Mouse (Mus musculus) left cerebral cortex, postnatal 10 days (tissue): ENCODE data around the gene Prc1. TPM values are rescaled to one million over a fixed set of nuclear protein-coding genes. Genes with fewer than 3 reads are reported as not detected.

Experiments used
- DNase-seq, 2 experiments: peaks; one replicate each; pipeline ENCODE4 v3.0.0; 2021 to 2022; ENCODE audit warnings: low spot score in 2 of 2, mixed read lengths in 1 of 2; ENCODE audit errors: extremely low spot score in 1 of 2
- intact Hi-C: fragments of 180-260 bp; cut with DNase I; formaldehyde crosslinking; loops from one replicate; pipeline ENCODE4 v1.15.1; 2025
- total RNA-seq, 2 experiments: library from RNA; stranded (reverse); gene quantifications; 2 replicates each; pipeline ENCODE4 v1.2.3; 2021

The Prc1 gene
- total RNA-seq, 2 experiments from 2014 or later: 5.1 to 8.8 TPM

DNA sequence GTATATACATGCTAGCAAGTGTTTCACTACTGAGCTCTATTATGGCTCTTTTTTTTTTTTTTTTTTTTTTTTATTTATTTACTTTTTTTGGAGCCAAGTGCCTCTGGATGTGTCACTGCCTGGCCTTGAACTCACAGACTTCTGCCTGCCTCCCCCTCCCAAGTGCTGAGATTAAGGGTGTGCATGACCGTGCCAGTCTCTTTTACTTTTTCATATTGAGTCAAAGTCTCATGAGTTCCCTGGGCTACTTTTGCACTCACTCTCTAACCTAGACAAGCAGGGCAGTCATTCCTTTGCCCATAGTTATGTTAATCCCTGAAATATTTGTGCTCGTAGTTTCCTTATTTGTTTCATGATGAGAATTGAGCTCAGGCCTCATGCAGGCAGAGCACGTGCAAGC, 12.6 kb upstream of the Prc1 start:
- no peak for DNase-seq

GRCm38 (mm10) chr7:80283226-80283918, 10.9 kb upstream of the Prc1 start:
- no peak for DNase-seq
- intact Hi-C loops: no loop called here

More for the DNA sequence above, 12.6 kb upstream of the Prc1 start:
- intact Hi-C loops: no loop called here

- DNase-seq: no peak
- intact Hi-C loops: no loop called here
These were observed 9.9 kb upstream of the Prc1 start for GRCm38 (mm10) chr7:80284391-80284790.

DNA sequence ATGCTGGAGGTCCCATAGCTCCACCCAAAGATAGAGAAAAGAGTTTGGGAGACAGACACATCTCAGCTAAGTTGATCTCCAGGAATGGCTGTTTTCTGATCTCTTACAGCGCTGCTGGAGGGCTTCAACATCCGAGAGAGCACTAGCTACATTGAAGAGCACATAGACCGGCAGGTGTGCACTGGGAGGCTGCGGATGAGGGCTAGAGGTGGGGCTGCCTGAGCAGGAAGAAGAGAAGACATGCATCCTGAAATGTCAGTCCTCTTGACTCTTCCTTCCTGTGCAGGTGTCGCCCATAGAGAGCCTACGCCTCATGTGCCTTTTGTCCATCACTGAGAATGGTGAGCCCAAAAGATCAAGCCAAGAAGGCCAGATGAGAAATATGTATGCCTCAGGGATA, 8.5 kb upstream of the Prc1 start:
- intact Hi-C loops: no loop called here
- DNase-seq: no peak

- no peak for DNase-seq
- intact Hi-C loops: no loop called here
These were observed 6.5 kb upstream of the Prc1 start for GRCm38 (mm10) chr7:80287736-80288135.

- intact Hi-C loops: no loop called here
These were observed 756 bp downstream of the Prc1 start for GRCm38 (mm10) chr7:80294764-80295648.

GRCm38 (mm10) chr7:80296462-80296861, 2.2 kb downstream of the Prc1 start:
- intact Hi-C loops: no loop called here

More at GRCm38 (mm10) chr7:80294764-80295648, 756 bp downstream of the Prc1 start:
- no peak for DNase-seq

GRCm38 (mm10) chr7:80297041-80297440, 2.8 kb downstream of the Prc1 start:
- intact Hi-C loops: no loop called here
- DNase-seq: no peak

More at GRCm38 (mm10) chr7:80296462-80296861, 2.2 kb downstream of the Prc1 start:
- DNase-seq: no peak

DNA sequence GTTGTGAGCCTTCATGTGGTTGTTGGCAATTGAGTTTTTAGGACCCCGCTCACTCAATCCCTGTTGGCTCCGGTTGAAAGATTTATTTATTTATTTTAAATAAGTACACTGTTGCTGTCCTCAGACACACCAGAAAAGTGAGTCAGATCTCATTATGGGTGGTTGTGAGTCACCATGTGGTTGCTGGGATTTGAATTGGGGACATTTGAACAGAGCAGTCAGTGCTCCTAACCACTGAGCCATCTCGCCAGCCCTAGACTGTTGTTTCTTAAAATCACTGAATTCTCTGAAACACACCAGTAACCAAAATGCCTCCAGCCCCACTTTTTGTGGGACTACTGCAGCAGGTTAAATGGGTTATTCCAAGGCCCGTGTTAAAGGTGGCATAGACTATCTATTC, 4.5 kb downstream of the Prc1 start:
- DNase-seq: no peak
- intact Hi-C loops: no loop called here

GRCm38 (mm10) chr7:80299568-80299967, 5.3 kb downstream of the Prc1 start:
- no peak for DNase-seq
- intact Hi-C loops: no loop called here

GRCm38 (mm10) chr7:80301522-80301921, 7.3 kb downstream of the Prc1 start:
- no peak for DNase-seq
- intact Hi-C loops: no loop called here

- DNase-seq: no peak
- intact Hi-C loops: no loop called here
These were observed 13.5 kb downstream of the Prc1 start for GRCm38 (mm10) chr7:80307766-80308165.

DNA sequence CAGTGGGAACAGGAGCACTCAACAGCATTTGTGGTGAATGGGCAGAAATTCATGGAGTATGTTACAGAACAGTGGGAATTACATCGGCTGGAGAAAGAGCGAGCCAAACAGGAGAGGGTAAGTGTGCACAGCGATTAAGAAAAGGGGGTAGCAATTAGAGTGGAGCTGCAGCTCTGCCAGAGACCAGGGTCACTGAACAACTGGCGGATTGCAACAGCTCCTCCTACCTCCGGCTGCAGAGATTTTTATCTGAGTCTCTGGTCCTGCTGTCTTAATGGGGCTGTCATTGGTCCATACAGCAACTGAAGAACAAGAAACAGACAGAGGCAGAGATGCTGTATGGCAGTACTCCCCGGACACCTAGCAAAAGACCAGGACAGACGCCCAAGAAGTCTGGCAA, 16.5 kb downstream of the Prc1 start:
- intact Hi-C loops: no loop called here
- DNase-seq: no peak

DNA sequence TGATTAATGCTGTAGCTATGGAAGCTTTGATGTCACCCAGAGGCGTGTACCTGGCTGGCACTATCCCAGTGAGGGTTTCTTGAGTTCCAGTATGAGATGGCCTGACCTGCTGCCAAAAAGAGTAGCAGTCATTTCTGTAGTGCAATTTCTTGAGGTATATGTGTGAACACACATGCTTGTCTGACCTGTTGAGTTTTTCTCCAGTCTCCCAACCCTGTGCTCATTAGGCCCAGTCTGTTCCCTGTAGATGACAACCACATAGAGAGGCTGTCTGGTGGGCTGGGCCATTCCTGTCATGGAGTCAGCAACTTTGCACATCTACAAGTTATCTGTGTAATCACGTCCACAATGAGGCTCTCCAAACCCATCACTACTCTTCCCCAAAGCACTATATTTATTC, 21.5 kb downstream of the Prc1 start:
- intact Hi-C loops: loop anchor here (5.0 kb wide), 1 partner anchor 173 kb away; no protein-coding TSS in a partner anchor

DNA sequence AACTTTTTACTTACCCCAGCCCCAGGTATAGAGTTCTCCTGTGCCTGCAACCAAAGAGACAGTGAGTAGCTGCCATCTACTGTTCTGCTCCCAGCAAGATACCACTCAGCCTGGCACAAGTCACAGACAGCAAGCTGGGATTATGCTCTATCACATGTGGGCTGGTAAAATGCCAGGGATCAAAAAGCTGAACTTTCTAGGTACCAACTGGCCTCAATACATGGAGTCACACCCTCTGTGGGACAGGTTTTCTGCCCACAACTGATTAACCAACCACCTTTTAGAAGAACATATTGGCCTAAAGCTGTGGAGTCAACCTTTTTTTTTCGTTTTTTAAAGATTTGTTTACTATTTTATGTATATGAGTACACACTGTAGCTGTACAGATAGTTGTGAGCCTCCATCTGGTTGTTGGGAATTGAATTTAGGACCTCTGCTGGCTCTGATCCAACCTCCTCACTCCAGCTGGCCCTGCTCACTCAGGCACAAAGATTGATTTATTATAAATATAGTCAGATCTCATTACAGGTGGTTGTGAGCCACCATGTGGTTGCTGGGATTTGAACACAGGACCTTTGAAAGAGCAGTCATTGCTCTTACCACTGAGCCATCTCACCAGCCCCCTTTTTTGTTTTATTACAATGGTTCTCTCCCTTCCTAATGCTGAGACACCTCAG, 23.3 kb downstream of the Prc1 start:
- intact Hi-C loops: loop anchor here (5.0 kb wide), 1 partner anchor 175 kb away; no protein-coding TSS in a partner anchor
- no peak for DNase-seq

More for the DNA sequence above, 21.5 kb downstream of the Prc1 start:
- DNase-seq: no peak

- no peak for DNase-seq
These were observed 24.4 kb downstream of the Prc1 start for GRCm38 (mm10) chr7:80318670-80319069.

DNA sequence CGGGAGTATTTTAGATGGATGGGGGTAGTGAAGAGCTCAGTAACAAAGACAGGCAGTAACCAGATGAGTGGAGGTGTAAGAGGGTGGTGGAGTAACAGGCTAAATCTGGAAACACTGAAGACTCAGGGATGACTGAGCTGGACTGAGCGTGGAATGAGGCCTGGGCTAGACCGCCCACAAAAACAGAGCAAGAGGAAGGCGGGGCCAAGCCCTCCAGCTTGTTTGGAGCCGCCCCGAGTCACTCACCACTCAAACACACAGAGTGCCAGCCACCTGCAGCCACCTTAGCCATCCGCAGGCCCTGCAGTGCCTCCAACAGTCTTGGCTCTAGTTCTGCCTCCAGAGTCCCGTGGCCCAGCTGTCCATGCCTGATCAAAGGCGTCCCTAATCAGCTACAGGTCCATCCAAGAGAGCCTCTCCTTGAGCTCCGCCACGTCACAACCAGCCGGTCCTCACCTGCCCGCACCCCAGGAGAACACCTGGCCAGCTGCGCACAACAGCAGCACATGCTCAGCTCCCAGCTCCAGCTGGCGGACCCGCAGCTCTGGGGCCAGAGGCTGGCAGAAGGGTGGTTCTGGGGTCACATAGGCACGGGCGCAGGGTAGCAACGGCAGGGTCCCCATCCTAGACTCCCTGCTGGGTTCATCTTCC, 25.7 kb downstream of the Prc1 start:
- no peak for DNase-seq
- intact Hi-C loops: loop anchor here (5.0 kb wide), 1 partner anchor 178 kb away; no protein-coding TSS in a partner anchor

More at GRCm38 (mm10) chr7:80318670-80319069, 24.4 kb downstream of the Prc1 start:
- intact Hi-C loops: loop anchor here (5.0 kb wide), 1 partner anchor 176 kb away; no protein-coding TSS in a partner anchor

- intact Hi-C loops: no loop called here
- no peak for DNase-seq
These were observed 29.1 kb downstream of the Prc1 start for GRCm38 (mm10) chr7:80323336-80323735.
